Mouse (Mus musculus) embryonic fibroblast, embryonic 13.5 days (primary cell): ENCODE measurements around the gene Il6st. TPM values are rescaled to one million over a fixed set of nuclear protein-coding genes. Genes with fewer than 3 reads are reported as not detected.

ENCODE experiments used
- H3K27ac ChIP-seq: 2 replicates; pipeline ENCODE4 v1.5.1; 2012; ENCODE audit warnings: low read length, control low read depth, inconsistent platforms; ENCODE audit not compliant: insufficient read depth
- H3K4me1 ChIP-seq: 2 replicates; pipeline ENCODE4 v1.6.1; 2011; ENCODE audit warnings: low read length; ENCODE audit not compliant: control insufficient read depth, insufficient read depth
- H3K4me3 ChIP-seq: 2 replicates; pipeline ENCODE4 v1.5.1; 2011; ENCODE audit warnings: mild to moderate bottlenecking, control low read depth, low read length; ENCODE audit not compliant: insufficient read depth
- CTCF ChIP-seq: IDR thresholded peaks from 2 replicates; pipeline ENCODE4 v1.5.1; 2011; ENCODE audit warnings: mild to moderate bottlenecking, control low read depth, low read length, moderate library complexity, borderline replicate concordance; ENCODE audit not compliant: insufficient read depth
- POLR2A ChIP-seq: IDR thresholded peaks from 2 replicates; pipeline ENCODE4 v1.6.1; 2011; ENCODE audit warnings: low read depth, mild to moderate bottlenecking, control low read depth, low read length, moderate library complexity
- polyA plus RNA-seq: library from polyadenylated mRNA; stranded (reverse); fragments of >200 nt; gene quantifications from 2 replicates; pipeline ENCODE4 v1.2.4, GENCODE M21; 2011; ENCODE audit warnings: low read depth; ENCODE audit not compliant: missing spikeins, insufficient read length

Il6st gene
- polyA plus RNA-seq, 1 experiment, result 515 TPM

DNA sequence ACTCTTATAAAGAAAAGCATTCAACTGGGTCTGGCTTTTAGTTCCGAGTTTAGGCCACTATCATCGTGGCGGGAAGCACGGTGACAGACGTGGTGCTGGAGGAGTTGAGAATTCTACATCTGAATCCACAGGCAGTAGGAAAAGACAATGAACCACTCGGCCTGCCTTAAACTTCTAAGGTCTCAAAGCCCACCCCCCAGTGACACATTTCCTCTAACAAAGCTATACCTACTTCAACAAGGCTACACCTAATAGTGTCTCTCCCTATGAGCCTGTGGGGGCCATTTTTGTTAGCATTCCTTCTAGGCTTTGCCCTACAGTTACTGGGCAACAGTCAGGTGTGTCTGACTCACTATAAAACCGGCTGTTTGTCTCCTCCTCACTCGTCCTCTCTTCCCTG, 23.2 kb upstream of the Il6st start:
- H3K4me3 ChIP-seq, result no peak overlapping the region

DNA sequence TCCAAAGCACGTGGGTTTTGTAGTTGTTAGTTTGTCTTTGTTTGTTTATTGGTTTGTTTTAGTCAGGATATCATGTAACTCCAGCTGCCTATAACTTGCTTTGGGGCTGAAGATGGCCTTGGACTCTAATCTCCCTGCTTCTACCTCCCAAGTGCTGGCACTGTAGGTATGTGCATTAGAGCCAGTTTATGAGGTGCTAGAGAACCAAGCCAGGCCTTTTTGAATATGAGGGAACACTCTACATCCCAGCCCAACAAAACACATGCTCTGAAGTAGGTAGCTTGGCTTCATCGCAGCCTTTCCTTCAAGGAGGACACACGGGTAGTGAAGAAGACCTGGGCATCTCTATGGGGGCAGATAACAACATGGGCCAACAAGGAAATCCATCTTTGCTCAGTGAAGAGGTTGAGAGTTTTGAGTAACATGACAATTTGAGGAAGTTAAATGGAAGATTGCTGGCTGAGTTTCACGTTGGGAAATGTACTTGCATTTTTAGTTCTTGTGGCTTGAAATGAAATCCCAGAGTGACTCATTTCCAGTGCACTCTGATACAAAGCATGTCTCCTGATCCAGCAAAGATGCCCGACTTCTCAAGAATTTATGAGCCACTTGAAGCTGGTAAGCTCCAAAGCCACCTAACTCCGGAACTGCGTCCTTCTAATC, 20.9 kb upstream of the Il6st start:
- Histone ChIP-seq H3K27ac (peak overlapping the region; percentile 91), H3K4me1 (peaks cover 19% of the 10 kb centered on the region), H3K4me3 (no peak overlapping the region)
- TF ChIP-seq POLR2A (no peak), CTCF (no peak)

More for the DNA sequence above, 23.2 kb upstream of the Il6st start:
- H3K4me1 ChIP-seq, result peaks cover 12% of the 10 kb centered on the region
- TF ChIP-seq CTCF, result no peak
- TF ChIP-seq POLR2A, result no peak
- H3K27ac ChIP-seq, result no peak overlapping the region

DNA sequence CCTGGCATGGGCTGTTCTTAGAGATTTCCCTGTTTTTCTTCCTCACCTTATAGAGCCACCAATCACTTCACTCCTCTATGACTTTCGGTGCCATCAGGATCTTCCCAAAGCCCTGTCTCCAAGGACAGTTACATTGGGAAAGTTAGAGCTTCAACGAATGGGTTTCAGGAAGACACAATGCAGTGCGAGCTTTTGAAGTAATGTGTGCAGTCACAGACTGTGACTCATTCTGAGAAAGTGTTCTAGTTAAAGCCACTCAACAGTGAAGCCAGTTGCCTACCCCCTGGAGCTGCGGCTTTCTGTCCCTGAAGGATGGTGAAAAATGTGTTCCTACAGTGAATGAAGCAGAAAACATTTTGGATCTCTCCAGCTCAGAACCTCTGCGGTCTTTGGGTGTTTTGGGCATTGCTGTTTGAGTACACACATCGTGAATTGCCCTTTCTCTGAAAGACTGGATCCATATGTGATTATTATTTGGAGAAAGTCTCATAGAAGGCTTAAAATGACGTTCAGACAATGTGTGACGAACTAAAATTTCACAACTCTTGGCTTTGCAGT, 16.7 kb upstream of the Il6st start:
- Histone ChIP-seq H3K27ac (peak overlapping the region; percentile 100), H3K4me1 (peaks cover 14% of the 10 kb centered on the region), H3K4me3 (peak overlapping the region; percentile 18; the same call in 1 of the 2 replicates)
- no peak for TF ChIP-seq CTCF
- TF ChIP-seq POLR2A, result peak; percentile 67

DNA sequence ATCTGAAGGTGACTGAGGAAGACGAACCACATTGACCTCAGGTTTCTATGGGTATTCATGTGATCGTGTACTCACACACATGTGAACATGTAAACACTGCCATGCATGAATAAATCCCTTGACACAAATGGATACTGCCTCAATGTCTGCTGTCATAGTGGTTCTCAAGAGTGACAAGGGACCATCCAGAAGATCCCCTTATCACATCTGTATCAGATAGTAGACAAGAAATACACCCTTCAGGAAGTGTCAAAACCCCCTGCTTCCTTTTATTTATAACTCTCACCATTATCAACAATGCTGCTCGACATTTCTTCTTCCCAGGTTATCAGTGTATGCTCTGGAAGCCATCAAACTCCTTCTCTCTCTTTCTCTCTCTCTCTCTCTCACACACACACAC, 13.7 kb upstream of the Il6st start:
- Histone ChIP-seq H3K4me1 (peaks cover 16% of the 10 kb centered on the region), H3K27ac (no peak overlapping the region), H3K4me3 (no peak overlapping the region)
- TF ChIP-seq CTCF (no peak), POLR2A (no peak)

DNA sequence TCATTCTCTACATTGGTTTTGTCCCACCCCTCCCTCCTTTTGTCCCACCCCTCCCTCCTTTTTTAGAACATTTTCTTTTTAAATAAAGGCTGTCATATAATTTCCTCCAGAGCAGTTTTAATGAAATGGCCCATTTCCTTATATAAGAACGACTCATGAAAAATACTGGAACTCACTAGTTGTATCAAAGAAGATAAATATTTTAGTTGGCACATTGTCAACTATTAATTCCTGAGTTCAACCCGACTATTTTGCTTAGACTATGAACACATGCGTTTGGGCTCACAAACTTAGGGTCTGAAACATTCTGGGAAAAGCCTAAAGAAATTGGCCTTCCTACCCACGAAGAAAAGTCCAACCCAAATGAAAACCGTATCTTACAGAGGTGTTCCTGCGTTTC, 6.5 kb upstream of the Il6st start:
- H3K27ac ChIP-seq, result peak overlapping the region; percentile 70
- H3K4me1 ChIP-seq, result peaks cover 16% of the 10 kb centered on the region
- no peak for TF ChIP-seq CTCF
- no peak for TF ChIP-seq POLR2A
- no peak overlapping the region for H3K4me3 ChIP-seq

DNA sequence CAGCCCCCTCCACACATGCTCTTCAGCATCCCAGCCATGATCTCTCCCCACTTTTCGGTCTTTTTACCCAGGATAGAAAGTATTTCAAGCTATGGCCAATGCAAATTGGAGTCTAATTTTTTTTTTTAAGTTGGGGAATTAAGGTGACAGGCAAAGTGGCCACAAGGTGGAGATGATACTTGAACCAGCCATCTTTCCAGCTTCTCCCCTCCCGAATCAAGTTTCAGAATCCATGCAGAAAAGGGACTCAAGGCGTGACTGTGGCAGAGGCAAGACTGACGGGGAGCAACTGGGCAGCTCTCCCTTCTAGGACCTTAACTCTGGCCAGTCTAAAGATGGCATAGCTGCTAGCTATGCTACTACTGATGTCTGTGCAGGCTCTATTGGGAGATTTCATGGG, 5.9 kb upstream of the Il6st start:
- no peak overlapping the region for H3K4me3 ChIP-seq
- peaks cover 16% of the 10 kb centered on the region for H3K4me1 ChIP-seq
- TF ChIP-seq POLR2A, result no peak
- TF ChIP-seq CTCF, result no peak
- peak overlapping the region; percentile 59 for H3K27ac ChIP-seq

DNA sequence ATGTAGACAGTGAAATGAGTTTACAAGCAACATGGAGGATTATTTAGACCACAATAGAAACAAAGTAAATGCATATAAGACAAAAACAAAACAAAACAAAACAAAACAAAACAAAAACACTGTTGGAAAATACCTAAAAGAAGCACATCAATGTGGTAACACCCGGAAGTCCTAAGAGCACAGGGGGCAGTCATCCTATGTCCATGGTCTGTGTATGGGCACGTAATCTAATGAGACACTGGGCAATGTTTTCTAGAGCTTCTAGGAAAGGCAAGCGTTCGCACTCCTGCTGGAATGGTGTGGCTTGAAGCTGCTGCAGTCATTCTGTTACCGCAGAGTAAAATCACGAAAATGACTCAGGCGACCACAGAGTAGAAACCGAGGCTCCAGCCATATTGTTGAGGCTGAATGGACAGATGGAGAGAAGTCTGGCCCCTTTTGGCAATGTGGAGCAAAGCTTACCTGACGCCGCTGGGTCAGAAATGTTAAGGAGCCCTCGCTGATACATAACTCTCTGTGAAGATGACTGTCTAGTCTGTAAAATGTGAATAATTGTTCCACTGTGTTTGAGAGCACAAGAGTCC, 5.3 kb upstream of the Il6st start:
- TF ChIP-seq CTCF, result no peak
- no peak for TF ChIP-seq POLR2A
- Histone ChIP-seq H3K27ac (peak overlapping the region; percentile 59), H3K4me3 (no peak overlapping the region), H3K4me1 (peaks cover 16% of the 10 kb centered on the region)

DNA sequence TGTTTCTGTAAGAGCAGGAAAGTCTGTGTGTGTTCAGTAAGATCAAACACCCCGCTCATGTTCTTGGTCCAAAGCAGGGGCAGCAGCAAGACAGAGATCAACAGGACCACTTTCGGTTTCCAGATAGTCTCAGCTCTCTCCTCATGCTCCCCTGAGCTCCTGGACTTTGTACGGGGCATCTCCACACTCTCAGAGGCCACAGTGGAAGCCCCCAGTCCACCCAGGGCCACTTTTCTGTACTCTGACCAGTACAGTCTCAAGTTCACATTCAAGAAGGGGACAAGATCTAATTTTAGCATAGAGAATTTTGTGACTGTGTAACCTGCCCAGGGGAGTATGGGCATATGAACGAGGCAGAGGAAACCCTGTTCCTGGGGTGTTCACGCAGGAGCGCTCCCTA, 3.9 kb upstream of the Il6st start:
- Histone ChIP-seq H3K4me3 (no peak overlapping the region), H3K4me1 (peaks cover 7% of the 10 kb centered on the region), H3K27ac (peak overlapping the region; percentile 63)
- no peak for TF ChIP-seq CTCF
- no peak for TF ChIP-seq POLR2A

DNA sequence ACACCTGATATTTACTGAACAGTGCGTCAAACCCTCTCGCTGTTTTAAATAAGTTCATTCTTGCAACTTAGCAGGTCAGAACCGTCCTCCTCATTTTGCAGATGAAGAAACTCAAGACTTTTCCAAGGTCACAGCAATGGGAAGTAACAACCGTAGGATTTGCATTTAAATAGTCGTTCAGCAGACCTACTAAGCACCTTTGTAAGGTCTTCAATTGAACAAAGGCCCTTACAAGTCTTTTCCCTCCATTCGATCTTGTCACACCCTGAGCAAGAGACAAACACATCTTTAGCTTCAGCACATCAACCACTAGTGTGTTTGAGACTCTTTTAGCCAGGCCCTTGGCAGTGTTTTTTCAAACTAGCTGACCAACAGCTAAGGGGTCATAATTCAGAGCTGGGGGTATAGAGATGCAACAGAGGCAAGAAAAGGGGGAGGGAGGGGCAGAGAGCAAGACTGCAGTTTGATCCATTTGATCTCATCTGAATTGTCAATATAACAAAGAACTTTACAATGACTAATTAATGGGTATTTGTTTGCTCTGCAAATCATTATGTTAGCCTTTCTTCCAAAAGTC, 1.4 kb upstream of the Il6st start:
- TF ChIP-seq POLR2A (no peak; the same call in 1 of the 2 replicates), CTCF (no peak)
- Histone ChIP-seq H3K4me3 (no peak overlapping the region), H3K27ac (0 out of 2 replicates have a peak overlapping the region, but pooled peaks have one; percentile 14), H3K4me1 (peaks cover 4% of the 10 kb centered on the region)
